Mouse (Mus musculus) cerebellum, adult 2 months (tissue): ENCODE data around the gene Kcnb1. TPM values are rescaled to one million over a fixed set of nuclear protein-coding genes. Genes with fewer than 3 reads are reported as not detected.

Experiments
- DNase-seq, 2 experiments: peaks; one replicate each; pipeline ENCODE4 v3.0.0; 2021
- H3K27ac ChIP-seq: fragments of 200-500 bp; 2 replicates; pipeline ENCODE4 v1.5.1; 2012; ENCODE audit warnings: low read length, control low read depth, inconsistent platforms; ENCODE audit not compliant: insufficient read depth
- H3K27me3 ChIP-seq: fragments of 200-500 bp; 2 replicates; pipeline ENCODE4 v1.6.1; 2012; ENCODE audit warnings: inconsistent platforms, mild to moderate bottlenecking, low read length, moderate library complexity; ENCODE audit not compliant: control insufficient read depth, insufficient read depth
- H3K4me1 ChIP-seq: fragments of 200-500 bp; 2 replicates; pipeline ENCODE4 v1.6.1; 2011; ENCODE audit warnings: low read length; ENCODE audit not compliant: control insufficient read depth, insufficient read depth
- H3K4me3 ChIP-seq: fragments of 200-500 bp; replicated peaks from 2 replicates; pipeline ENCODE3; 2011; ENCODE audit warnings: mild to moderate bottlenecking, low read depth, low read length, control low read depth; ENCODE audit not compliant: insufficient read depth
- CTCF ChIP-seq: fragments of 200-500 bp; IDR thresholded peaks from 2 replicates; pipeline ENCODE4 v1.5.1; 2011; ENCODE audit warnings: low read depth, mild to moderate bottlenecking, control low read depth, low read length, moderate library complexity, borderline replicate concordance; ENCODE audit not compliant: insufficient read depth
- POLR2A ChIP-seq: fragments of 200-500 bp; IDR thresholded peaks from 2 replicates; pipeline ENCODE4 v1.6.1; 2011; ENCODE audit warnings: low read length, control low read depth, borderline replicate concordance; ENCODE audit not compliant: insufficient read depth
- WGBS: fragments of 180-500 bp; shearing (Covaris S2); methylation state at CpG from one replicate; pipeline ENCODE4 v1.1.7; 2018; 5-methylcytosine and 5-hydroxymethylcytosine counted together
- polyA plus RNA-seq: library from polyadenylated mRNA; depleted of rRNA; stranded (reverse); fragments of >200 nt; gene quantifications from 2 replicates; pipeline ENCODE4 v1.2.3, GENCODE M21; 2012

The Kcnb1 gene
- polyA plus RNA-seq, 1 experiment = 9.2 TPM

DNA sequence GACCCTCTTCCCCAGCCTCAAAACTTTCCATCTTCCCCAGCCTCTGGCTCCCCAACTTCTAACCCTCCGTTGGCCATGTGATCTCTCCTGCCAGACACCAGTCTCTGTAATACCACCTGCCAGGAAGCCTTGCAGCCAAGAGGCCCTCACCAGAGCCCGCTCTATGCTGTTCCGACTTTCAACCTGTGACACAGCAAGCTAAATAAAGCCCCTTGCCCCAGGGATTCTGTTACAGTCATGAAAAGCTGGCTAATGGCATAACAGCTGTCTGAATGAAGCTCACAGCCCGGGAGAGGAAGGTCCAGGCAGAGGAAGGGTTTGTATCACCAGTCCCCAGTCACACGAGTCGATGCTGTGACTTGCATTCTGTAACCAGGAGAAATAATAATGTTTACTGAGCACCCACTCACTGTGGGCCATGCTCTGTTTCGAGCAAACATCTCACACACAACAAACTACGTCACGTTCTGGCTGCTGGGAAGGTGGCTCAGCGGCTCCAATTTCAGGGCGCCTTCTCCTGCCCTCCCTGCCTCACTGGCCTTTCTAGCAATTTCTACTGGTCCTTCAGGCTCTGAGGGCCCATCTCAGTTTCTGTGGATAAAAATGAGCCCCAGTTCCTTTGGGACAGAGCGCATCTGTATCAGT lies 69.6 kb downstream of the Kcnb1 start:
- no peaks in the 10 kb centered on the region; the same call in 1 of the 2 replicates for H3K4me1 ChIP-seq
- no peak for TF ChIP-seq CTCF
- WGBS = 76% methylated on average over 12 of the region's 12 CpGs
- H3K27ac ChIP-seq = no peak overlapping the region
- no peak overlapping the region for H3K4me3 ChIP-seq
- H3K27me3 ChIP-seq = no peaks in the 10 kb centered on the region
- no peak for DNase-seq

- H3K4me3 ChIP-seq = no peak overlapping the region
- no peak for TF ChIP-seq CTCF
- no peak for TF ChIP-seq POLR2A
- no peak overlapping the region for H3K27ac ChIP-seq
- H3K4me1 ChIP-seq = no peaks in the 10 kb centered on the region
- DNase-seq = no peak
- no peaks in the 10 kb centered on the region for H3K27me3 ChIP-seq
- WGBS = 85% methylated on average over 10 of the region's 10 CpGs
These were observed 71.9 kb downstream of the Kcnb1 start for GRCm38 (mm10) chr2:167118046-167118445.

GRCm38 (mm10) chr2:167112737-167113136 lies 77.2 kb downstream of the Kcnb1 start:
- DNase-seq = peak; percentile 59 to 81
- peak; percentile 96 for TF ChIP-seq CTCF
- no peak for TF ChIP-seq POLR2A
- Histone ChIP-seq H3K27me3 (no peaks in the 10 kb centered on the region), H3K4me1 (no peaks in the 10 kb centered on the region), H3K4me3 (no peak overlapping the region), H3K27ac (no peak overlapping the region)
- WGBS = 46% methylated on average over 6 of the region's 6 CpGs

DNA sequence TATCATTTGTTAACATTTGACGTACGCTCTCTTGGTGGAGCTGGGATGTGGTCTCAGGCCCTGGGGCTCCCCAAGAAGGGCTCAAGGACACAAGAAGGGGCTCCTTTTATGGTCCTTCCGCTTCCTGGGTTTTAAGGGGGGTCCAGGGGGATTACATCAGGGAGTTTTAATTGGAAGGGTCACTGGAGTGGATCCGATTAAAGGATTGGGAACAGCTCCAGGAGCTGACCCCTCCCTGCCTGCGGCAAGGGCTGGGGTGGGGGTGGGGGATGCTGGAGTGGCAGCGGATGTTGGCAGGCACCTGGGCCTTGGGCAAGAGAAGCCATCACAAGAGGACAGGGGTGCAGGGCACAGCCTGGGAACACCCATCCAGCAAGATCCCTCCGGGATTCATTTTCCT lies 77.7 kb downstream of the Kcnb1 start:
- TF ChIP-seq POLR2A = no peak
- no peak for TF ChIP-seq CTCF
- Histone ChIP-seq H3K27ac (no peak overlapping the region), H3K4me3 (no peak overlapping the region), H3K4me1 (no peaks in the 10 kb centered on the region), H3K27me3 (no peaks in the 10 kb centered on the region)
- 46% methylated on average over 7 of the region's 7 CpGs for WGBS
- DNase-seq = no peak

DNA sequence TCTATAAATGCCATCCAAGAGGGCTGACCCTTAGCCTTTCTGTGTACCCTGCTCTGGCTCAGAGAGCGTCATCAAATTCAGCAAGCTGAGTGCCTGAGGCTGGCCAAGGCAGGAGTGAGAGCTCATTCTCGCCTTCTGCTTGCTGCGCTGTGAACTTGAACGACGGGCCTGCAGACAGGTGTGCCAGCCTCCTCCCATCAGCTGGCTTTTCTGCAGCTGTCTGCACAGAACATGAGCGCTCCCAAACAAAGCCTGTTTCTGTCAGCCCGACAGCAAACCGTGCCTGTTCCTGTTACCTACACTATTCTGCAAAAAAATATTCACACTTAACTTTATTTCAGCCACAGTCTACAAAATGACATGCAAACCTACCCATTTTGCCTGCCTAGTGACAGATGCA lies 80.4 kb downstream of the Kcnb1 start:
- 89% methylated on average over 8 of the region's 8 CpGs for WGBS
- no peak for TF ChIP-seq POLR2A
- no peak for TF ChIP-seq CTCF
- no peak overlapping the region for H3K4me3 ChIP-seq
- H3K27ac ChIP-seq = no peak overlapping the region
- H3K27me3 ChIP-seq = no peaks in the 10 kb centered on the region
- no peaks in the 10 kb centered on the region for H3K4me1 ChIP-seq
- DNase-seq = no peak

- 29% methylated on average over 7 of the region's 7 CpGs for WGBS
- Histone ChIP-seq H3K27ac (no peak overlapping the region), H3K4me3 (no peak overlapping the region)
These were observed 86.4 kb downstream of the Kcnb1 start for GRCm38 (mm10) chr2:167103546-167103945.

GRCm38 (mm10) chr2:167101743-167102441 lies 88.1 kb downstream of the Kcnb1 start:
- 86% methylated on average over 17 of the region's 17 CpGs for WGBS
- Histone ChIP-seq H3K27me3 (no peaks in the 10 kb centered on the region), H3K4me1 (peaks cover 4% of the 10 kb centered on the region), H3K4me3 (no peak overlapping the region), H3K27ac (no peak overlapping the region)
- TF ChIP-seq CTCF = no peak
- no peak for TF ChIP-seq POLR2A
- no peak for DNase-seq

More at GRCm38 (mm10) chr2:167103546-167103945, 86.4 kb downstream of the Kcnb1 start:
- Histone ChIP-seq H3K4me1 (peaks cover 4% of the 10 kb centered on the region), H3K27me3 (no peaks in the 10 kb centered on the region)
- peak in 1 of 2 experiments; percentile 30 for DNase-seq
- TF ChIP-seq CTCF (no peak), POLR2A (no peak)

GRCm38 (mm10) chr2:167094688-167095087 lies 95.3 kb downstream of the Kcnb1 start:
- no peak overlapping the region for H3K4me3 ChIP-seq
- 36% methylated on average over 4 of the region's 4 CpGs for WGBS
- DNase-seq = peak; percentile 51 to 79
- no peak for TF ChIP-seq CTCF
- no peaks in the 10 kb centered on the region for H3K27me3 ChIP-seq
- peaks cover 8% of the 10 kb centered on the region for H3K4me1 ChIP-seq
- H3K27ac ChIP-seq = no peak overlapping the region
